Mouse (Mus musculus) erythroblast, embryonic 14.5 days (primary cell): ENCODE results near the gene Adprm.

ENCODE experiments used
- GATA1 ChIP-seq: IDR thresholded peaks from 2 replicates; pipeline ENCODE4 v1.6.1; 2012; ENCODE audit warnings: low read length, inconsistent platforms, mixed read lengths
- TAL1 ChIP-seq: IDR thresholded peaks from 3 replicates; pipeline ENCODE4 v1.6.1; 2012; ENCODE audit warnings: low read length, inconsistent platforms, mixed read lengths

DNA sequence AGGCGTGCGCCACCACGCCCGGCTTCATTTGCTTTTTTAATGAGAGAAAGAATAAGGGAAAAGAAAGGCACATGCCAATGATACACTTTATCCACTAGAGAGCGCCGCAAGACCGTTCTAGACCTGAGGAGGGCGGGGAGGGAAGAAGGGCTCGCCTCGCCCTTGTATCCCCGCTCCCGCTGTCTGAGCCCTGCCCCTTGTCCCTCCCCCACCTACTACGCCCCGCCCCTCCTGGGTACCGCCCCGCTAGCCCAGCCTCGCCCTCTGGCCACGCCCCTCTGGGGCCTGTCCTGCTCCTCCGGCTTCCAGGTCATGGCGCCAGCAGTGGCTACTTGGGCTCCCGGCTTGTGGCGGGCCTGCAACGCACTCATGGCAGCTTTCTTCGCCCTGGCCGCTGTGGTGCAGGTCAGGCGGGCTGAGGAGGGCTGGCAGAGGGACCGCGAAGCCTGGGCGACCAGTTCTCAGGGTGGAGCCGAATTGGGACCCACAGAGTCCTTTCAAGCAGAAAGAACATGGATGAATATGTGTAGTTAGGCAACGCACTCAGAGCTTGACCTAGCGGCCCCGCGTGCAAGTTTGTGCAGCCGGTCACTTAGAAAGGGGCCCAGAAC lies 27.4 kb downstream of the Adprm start, which contains the start of gene Tmem220:
- no peak for TF ChIP-seq TAL1
- no peak for TF ChIP-seq GATA1
